Mouse (Mus musculus) inflammation-experienced regulatory T-cells, adult 6 months (primary cell): ENCODE results near the gene Ttyh3. TPM values are rescaled to one million over a fixed set of nuclear protein-coding genes. Genes with fewer than 3 reads are reported as not detected.
"Not testable (repeated sequence)": the region's sequence is repeated elsewhere in the genome, so short reads cannot be mapped to it uniquely, and the experiment has no call there.

Experiments
- ATAC-seq: one replicate; pipeline ENCODE4 v1.8.0; 2017
- polyA plus RNA-seq, 3 experiments: library from polyadenylated mRNA; unstranded; fragments of 100-300 nt; shearing (Covaris generic); gene quantifications; one replicate each; pipeline ENCODE4 v1.2.1; 2017

Gene Ttyh3
- polyA plus RNA-seq, result 1 to 10 TPM; 2.8 to 4.2 (median 3.7) TPM

DNA sequence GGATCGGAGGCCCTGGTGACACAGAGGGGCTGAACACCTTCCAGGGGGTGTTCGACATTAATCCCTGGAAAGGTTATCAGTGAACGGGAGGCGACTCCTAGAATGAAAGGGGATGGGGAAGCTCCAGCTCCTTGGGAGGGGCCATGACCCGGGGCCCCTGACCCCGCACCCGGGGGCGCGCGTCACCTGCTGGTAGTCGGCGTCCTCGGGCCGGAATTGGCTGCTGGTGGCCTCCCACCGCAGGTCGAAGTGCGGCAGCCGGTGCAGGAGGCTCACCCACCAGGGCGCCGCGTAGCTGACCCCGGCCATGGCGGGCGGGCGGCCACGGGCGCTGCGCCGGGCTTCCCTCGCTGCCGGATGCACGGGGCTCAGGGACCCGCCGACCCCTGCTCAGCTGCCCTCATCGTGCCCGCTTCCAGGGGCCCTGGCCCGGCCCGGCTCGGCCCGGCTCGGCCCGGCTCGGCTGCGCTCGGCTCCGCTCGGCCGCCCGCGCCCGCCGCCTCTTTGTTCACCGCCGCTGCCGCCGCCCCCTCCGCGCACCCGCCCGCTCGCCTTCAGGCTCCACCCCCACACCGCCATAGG lies at the start of gene Ttyh3:
Gene Ttyh3 (minus strand): TSS at position 513 of the 582 bp plus-strand sequence.
- ATAC-seq, result peak; percentile 9

DNA sequence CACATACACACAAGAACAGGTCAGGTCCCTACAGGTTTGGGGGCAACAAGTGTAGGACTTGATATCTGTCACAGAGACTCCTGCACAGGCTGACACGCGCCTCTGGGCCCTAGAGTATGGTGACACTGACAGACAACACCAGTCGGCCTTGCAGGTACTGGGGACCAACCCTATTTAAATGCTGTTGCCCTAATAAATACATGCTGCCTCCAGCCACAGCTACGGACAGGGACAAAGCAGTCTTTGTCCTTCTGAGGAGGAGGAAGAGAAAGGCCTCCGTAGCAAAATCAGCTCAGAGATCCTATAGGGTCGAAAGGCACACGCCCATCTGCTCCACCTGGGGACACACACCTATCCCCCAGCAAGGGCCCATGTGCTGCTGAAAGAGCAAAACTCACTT lies 47.2 kb upstream of the Ttyh3 start:
- ATAC-seq, result no peak

DNA sequence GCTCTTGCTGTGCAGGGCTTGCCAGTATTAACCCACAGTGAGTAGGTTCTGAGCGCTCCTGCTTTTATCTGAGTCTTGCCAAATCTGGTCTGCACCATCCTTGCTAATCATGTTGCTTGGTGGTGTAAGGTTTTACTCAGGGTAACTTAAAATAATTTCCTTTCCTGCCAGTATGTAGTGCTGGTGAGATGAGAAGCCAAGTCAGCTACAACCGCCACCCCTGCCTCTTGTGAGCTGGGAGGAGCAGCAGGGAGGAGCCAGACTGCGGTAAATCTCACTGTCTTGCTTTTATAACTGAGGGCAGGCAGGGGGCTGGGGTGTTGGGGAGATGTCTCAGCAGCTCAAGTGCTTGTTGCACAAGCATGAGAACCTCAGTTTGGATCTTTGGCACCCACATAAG lies 39.6 kb upstream of the Ttyh3 start:
- no peak for ATAC-seq

DNA sequence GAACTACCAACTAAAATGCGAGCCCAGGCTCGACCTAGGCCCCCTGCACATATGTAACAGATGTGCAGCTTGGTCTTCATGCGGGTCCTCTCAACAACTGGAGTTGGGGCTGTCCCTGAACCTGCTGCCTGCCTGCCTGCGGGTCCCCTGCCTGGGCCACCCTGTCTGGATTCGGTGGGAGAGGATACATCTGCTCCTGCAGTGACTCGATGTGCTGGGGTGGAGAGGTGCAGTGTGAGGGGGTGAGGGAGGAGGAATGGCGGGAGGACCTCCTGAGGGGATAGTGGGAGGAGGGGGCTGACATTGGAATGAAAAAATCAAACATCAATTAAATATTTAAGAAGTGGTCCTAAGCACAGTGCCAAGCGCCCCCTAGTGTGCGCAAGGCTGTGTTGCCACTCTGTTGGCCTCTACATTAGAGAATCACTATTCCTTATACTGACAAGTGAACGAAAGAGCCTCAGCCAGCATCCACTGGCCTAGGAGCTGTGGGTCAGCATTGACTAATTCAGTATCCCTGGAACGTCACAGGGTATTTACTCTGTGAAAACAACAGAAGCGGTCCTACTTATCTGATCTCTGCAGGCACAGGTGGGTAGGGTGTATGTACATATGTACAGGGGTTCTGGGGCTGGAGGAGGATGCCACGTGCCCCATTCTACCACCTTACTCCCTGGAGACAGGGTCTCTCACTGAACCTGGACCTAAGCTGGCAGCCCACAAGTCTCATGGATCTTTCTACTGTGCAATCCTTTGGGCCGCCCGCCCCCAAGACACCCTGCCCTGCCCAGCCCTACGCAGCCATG lies 35.7 kb upstream of the Ttyh3 start:
- ATAC-seq, result no peak

DNA sequence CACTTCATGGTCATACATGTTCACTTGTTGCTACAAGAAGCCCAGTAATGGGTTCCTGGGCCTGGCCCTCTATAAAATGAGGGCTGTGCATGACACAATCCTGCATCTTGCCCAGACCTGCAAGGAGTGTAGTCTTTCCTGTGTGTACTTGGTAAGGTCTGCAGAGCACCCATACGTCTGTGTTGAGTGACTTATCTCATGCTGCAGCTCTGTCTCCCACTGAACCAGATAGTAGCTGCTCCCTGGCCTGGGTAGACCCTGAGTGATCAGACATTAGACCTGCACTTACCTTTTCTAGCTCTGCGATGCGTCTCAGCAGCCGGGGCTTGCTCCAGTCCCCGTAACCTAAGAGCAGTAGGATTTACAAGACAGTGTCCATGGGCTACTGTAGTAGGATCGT lies 33.3 kb upstream of the Ttyh3 start:
- ATAC-seq, result no peak

DNA sequence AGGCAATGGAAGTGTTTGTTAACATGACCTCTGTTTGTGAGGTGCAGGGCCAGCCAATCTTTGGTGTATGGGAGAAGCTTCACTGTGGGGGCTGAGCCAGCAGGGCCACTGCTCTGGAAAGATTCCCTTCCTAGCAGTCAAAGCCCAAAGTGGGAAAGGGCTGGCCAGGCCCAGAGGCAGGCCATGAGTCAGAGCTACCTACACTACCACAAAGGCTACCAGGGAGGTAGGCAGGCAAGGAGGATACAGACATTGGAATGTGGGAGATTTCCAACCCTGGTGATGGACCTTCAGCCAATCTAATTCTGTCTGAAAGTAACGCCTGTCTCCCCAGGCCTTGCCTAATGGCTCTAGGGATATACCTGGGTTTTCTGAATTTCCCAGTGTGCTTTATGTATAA lies 32.1 kb upstream of the Ttyh3 start:
- ATAC-seq, result no peak

DNA sequence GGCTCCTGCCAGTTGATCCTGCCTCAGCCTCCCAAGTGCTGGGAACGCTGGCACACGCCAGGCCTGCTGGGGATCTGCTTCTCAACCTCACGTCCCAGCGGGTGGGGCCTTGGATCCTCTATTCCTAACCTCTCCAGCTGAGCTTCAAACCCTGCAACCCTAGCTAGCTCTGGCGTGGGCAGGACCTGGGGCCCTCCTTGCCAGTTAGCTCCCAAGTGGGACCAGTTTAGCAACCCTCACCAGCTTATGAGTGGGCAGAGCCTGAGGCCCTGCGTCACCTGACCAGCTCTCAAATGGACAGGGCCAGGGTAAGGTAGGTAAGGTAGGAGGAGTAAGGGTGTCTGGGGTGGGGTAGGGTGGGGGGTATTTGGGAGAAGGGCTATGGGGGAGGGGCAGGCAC lies 31.2 kb upstream of the Ttyh3 start:
- ATAC-seq, result no peak

DNA sequence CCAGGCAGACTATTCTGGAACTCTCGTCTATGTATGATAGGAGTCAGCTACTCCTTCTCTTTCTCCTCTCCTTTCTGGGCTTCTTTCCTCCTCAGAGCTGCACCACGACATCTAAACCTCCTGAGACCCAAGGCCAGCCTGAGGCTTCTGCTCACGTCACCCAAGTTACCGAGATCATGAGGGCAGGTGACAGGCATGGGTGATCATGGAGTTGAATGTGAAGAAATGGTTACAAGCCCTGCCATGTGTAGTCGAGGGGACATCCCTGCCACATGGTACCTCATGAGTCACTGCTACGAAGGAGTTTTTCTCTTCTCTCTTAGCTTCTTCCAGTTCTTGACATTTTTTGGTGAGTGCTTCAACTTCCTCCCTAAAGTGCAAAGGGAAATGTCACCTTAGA lies 28.3 kb upstream of the Ttyh3 start:
- ATAC-seq, result no peak

DNA sequence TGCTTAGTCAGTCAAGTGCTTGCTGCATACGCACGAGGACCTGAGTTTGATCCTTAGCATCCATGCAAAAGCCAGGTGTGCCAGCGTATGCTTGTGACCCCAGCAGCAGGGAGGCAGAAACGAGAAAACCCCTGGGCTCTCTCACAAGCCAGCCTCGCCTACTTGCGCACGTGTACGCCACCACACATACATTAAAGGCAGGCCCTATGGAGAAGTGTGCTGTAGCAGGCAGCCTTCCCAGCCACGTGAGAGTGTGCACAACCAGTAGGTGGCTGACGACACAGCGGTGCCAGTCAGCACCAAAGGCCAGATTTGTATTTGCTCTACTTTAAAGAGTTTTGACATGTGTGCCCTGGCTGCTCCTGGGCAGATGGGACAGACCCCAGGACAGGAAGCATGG lies 26.8 kb upstream of the Ttyh3 start:
- ATAC-seq, result no peak

DNA sequence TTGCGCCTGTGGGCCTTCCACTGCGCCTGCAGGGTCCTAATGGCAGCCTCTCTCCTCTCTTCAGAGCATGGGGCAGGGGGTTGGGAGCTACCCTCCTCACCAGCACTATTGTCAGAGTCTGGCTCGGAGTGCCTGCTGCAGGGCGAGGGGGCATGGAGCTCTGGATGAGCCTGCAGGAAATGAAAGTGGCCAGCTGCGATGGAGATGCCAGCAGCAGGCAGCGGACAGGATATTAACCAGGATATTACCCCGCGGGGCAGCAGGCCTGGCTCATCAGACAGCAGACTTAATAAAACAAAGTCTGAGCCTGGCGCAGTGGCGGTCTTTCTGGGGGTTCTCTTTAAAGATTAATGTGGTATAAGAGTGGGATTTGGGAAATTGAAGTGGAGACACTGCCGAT lies 26.2 kb upstream of the Ttyh3 start:
- ATAC-seq, result no peak

DNA sequence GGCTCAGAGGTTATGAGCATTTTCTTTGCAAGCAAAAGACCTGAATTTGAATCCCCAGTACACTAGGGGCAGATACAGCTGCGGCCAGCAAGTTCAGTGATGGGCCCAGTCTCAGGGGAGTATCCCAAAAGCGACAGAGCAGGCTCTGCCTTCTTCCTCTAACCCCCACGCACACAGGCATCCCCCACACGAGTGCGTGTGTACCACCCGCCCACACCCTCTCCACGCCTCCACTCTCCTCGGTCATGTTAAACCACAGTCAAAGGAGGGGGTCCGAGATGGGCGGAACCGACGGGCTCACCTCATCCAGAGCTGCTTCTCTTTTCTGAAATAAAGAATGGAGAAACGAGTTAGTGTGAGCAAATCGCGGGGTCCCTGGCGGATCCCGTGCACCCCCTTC lies 25.2 kb upstream of the Ttyh3 start:
- no peak for ATAC-seq

DNA sequence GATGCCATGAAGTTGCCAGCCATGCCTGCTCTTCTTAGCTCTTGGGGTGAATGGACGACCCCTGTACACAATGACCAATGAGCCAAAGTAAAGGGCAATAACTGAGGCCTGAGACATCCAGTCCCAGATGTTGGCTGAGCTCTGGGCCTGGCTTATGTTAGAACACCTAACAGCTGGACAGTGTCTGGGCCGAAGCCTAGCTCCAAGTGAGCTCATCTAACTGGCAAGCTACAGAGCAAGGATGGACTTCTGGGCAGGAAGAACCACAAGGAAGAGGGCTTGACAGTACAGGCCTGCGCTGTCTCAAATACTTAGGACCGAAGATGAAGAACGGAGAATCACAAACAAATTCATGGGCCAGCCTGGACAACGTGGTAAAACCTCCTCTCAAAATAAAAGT lies 23.8 kb upstream of the Ttyh3 start:
- ATAC-seq, result not testable (repeated sequence)

DNA sequence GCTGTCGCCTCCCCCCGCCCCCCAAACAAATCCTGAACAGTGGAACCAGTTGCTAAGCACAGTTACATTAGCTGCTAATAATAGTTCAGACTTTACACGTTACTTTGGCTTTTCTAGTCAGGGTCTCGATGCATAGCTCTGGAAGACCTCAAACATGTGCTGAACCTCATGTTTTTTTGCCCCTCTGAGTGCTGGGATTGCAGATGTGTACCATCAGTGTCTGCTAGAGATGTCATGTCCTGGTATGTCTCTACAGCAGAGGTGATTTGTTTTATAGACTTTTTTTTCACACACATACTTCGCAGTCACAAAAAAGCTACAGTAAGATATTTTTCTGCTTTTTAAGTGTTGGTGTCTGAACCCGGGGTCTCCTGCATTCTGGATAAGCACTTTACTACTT lies 23.3 kb upstream of the Ttyh3 start:
- no peak for ATAC-seq

DNA sequence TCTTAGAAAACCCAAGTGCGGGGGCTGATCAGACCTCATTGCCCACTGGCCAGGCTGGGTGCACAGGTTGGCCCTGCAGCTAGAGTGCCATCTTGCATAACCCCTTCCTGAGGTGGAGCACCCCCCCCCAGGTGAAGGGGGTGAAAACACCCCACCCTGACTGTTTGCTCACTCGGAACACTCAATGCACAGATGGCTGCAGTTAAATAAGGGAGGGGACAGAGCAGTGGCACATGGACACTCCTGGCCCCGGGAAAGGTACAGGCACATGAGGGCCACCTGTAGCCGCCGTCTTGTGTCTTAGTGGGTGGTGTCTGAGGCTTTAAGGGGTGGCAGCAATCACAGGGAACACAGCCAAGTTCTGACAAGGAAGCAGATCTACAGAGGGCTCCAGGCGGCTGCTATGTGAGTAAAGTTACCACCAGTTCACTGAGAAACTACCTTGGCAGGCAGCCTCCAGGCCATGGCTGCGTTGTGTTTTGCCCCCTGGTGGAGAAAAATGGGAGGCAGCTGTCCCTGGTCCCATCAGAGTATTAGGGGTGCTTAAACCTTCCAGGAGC lies 14.9 kb upstream of the Ttyh3 start:
- peak; percentile 64 for ATAC-seq

DNA sequence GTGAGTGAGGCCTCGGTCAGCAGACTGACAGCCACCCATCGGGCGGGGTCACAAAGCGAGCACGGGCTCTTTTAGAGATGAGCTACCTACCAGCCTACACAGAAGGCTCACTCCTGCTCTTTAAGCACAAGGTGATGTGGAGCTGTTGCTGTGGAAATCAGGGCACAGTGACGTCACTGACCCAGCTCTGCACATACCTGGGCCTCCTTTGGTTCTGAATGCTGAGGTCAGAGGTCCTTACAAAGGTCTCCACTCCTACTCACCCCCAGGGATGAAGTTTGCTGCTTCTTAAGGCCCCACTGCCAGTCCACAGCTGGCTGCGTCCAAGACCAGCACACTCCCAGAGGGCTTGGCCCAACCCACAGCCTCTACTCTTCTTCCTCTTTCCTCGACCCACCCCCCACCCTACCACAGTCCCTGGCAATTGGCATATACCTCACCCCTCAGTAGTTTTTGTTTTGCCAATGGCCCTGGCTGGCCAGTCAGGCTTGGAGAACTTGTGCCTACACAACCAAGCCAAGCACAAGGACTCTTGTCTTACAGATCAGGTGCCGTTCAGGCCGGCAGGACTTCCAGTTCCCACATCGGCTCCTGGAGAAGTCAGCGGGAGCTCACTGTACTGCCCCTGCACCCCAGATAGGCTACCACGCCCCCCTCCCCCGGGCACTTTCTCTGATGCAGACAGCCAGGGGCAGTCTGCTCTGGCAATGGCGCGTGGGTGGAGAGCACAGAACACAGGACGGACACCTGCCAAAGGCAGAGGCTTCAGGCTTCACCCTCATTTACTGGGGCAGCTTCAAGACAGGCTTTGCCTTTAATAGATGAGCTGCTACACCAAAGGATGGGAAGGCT lies 14.1 kb upstream of the Ttyh3 start:
- peak; percentile 33 for ATAC-seq

DNA sequence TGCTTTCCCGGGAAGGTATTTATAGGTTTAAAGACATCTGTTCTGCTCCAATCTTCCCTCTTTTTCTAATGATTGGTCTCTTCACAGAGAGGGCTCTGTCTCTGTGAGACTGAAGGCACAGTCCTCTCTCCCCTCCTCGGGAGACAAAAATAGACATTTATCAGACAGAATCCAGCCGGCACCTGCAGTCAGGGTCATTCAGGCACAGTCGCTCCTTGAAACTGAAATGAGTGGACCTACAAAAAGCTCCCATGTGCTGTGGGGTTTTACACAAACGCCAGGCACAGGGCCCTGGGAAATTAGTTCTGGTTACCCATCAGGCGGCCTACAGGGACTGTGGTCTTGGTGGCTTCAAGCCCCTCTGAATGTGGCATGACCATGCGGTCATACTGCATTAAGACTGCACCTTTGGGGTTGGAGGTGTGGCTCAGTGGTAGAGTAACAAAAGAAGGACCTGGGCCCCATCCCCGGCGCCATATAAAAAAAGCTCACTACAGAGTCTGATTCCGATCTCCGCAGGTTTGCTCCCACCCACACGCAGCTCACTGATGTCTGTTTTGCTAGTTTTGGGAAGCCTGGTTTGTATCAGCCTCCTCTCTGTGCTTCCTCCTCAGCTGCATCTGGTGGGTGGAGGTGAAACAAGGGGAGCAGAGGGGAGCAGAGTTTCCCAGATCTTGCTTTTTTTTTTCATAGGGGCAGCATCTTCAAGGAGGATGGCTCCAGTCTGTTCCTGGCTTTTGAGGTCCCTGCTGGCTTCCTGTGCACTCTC lies 13.2 kb upstream of the Ttyh3 start:
- no peak for ATAC-seq

DNA sequence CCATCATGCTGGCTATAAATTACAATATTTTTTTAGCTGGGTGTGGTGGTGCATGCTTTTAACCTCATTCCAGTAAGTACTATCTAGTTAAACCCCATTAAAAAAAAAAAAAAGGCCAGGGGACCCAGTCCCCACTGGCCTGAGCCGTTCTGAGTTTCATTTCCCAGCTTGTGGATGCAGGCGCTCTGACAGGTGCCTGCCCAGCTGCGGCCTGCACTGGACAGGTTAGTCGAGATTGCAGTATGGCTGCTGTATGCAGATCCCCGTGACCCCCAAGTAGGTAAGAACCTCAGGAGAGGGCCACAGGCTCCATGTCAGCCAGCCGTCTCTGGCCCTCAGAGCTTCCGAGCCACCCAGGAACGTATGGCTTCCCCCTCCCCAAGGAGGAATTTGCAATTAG lies 12.6 kb upstream of the Ttyh3 start:
- ATAC-seq, result no peak

DNA sequence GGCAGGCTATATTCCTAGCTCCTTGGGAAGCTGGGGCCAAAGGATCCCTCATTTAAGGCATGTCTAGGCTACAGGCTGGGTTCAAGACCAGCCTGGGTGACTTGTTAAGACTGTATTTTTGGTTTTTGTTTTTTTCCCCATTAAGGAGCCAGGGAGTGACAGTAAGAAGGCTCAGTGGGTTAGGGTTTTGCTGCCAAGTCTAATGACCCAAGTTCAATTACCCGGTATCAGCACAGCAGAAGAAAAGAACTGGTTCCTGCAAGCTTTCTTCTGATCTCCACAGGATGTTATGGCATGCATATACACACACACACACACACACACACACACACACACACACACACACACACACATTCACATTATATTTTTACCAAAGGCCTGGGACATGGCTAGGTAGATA lies 11.6 kb upstream of the Ttyh3 start:
- no peak for ATAC-seq

DNA sequence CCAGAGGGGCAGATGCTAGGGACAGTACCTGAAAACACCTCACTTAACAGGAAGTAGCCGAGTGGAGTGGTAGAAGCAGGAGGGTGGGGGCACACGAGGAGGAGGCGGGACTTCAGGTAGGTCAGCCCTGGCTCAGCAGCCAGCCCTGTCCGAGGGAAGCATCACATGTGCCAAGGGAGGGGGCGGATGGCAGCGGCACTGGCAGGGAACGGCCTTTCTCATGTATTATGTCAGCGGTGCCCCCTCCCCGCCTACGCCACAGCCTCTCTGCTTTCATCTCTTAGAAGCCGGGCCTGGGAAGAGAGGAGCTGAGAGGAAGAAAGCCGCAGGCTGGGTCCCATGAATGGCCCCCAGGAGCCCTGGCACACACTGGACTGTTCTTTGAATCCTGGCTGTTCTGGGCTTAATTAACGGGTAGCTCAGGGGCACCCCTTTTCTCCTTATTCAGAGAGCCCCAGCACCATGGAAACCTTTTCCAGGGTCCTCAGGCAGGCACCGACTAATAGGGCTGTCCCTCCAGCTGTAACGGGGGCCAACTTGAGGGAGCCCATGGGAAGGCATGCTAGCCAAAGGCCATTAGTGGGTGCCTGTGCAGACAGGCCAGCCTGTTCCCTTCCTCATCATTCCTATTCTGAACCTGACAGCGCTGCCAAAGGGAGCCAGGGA lies 10.9 kb upstream of the Ttyh3 start:
- ATAC-seq, result peak; percentile 62

DNA sequence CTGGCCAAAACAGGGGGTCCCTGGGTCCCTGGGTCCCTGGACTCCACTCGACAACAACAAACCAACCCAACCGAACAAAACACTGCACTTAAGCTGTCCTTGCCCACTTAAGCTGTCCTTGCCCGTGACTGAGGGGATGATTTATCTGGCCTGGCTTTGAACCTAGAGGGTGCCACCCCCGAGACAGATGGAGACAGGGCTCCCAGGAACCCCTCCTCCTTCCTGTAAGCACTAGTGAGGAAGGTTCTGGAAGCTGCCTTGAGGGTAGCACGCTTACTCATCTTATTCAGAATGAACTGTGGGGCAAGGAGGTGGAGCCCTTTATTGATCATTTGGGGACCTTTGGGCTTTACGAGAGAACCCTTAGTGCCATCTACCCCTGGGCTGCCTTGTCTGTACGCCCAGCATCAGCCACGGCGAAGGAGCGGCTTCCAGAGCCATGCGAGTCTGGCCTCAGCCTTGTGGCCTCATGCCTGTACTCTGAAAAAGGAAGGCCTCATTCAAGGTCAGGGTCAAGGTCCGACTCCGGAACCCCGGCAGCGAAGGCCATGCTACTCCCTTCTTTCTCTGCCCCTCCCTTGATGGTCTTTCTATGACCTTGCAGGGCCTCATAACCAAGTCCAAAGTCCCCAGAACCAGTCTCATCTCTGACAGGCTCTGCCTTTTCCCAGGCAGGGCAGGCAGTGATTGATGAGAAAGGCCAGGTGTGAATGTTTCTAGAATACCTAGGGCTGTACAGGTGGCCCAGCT lies 5.4 kb upstream of the Ttyh3 start:
- ATAC-seq, result no peak

DNA sequence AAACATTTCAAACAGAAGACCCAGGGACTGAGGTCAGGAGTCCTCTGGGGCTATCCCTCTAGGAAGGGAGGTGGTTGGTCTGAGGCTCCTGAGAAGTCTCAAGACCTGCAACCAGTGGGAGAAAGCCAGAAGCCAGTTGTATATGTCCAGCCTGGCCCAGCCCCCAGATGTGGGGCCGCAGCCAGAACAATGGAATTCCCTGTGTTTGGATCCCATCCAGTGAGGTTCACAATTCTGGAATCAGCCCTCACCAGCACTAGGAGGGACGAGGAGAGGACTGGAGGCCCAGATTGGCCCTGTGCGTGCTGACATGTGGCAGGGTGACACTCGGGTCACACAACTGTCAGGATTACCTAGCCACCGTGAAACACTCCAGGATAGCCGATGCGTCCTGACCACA lies 3.8 kb upstream of the Ttyh3 start:
- ATAC-seq, result no peak
